Mouse (Mus musculus) kidney, adult 18-20 months (tissue): ENCODE results near the gene Ap1b1.
A peak's percentile ranks its signal among the peaks of the same experiment; 100 is the strongest.

Experiments
- DNase-seq: peaks from one replicate; pipeline ENCODE4 v3.0.0; 2021

Ap1b1 gene

DNA sequence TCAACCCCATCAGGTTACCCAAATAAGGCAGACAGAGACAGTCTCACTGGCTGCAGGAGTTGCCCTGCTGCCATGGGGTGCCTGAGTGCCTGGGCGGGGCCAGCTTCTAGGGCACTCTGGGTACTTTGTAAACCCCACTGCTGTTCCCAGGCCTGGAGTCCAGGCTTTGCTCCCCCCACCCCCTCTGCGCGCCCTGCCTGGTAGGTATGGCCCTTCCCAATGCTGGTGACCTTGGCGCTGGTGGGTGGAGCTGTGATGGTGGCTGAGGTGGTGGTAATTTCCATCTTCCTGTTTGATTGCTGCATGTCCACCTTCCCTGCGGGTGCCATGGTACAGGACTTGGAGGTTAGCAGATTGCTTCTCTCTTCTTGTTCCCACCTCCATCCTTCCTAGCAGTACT is 54.0 kb downstream of the Ap1b1 start:
- DNase-seq, result no peak

DNA sequence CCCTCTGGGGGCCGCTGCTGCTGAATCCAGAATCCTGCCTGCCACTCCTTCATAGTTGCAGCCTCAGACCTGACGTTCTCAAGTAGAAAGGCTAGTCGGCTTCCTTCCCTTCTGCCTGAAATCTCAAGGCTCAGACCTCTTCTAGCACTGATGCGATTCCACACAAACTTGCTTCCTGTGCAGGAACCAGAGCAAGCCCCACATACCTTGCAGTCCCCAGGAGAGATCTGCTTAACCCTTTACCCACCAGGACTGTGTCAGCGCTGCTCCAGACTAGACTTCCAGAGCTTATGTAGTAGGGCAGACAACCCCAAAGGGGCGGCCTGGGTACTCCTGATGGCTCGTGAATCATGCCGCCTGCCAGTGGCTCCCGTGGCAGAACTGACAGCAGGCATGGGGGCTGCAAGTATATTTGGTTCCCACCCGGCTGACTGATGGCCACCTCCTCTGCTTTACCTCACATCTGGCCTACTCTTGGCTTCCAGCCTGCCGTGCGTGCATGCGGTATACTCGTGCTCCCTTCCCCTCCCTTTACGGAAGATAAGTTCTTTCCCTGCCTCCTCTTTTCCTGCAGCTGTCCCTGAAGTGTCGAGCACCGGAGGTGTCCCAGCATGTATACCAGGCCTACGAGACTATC is 54.6 kb downstream of the Ap1b1 start:
- no peak for DNase-seq

DNA sequence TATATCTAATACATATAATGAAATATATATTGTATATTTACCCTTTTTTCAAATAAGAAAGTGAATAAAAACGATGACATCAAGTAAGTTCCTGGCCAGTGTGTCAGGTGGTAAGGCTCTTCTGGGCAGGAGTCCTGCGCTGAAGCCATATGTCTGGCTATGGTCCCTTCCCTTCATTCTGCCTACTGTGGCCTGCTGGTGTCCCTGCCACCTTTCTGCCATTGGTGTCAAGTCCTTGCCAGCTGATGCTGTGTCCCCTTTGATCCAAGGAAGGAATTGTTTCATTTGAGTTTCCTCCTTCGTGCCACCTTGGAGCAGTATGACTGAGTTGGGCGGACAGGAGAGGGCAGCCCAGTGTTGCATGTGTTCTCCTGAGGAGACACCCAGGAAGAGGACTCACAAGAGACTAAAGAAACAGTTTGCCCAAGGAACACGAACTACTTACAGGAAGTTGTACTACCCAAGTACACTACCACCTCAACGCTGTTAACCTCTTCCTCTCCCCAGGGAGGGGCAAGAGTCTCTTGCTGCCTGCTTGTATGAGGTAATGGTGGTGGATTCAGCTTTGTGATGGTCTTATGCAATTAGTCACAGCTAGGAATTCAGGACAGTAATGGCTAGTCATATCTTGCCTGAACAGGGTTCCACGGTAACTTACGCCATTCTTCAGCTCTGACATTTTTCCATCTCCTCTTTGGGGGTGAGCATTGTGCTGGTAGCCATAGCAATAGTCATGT is 56.2 kb downstream of the Ap1b1 start:
- no peak for DNase-seq

DNA sequence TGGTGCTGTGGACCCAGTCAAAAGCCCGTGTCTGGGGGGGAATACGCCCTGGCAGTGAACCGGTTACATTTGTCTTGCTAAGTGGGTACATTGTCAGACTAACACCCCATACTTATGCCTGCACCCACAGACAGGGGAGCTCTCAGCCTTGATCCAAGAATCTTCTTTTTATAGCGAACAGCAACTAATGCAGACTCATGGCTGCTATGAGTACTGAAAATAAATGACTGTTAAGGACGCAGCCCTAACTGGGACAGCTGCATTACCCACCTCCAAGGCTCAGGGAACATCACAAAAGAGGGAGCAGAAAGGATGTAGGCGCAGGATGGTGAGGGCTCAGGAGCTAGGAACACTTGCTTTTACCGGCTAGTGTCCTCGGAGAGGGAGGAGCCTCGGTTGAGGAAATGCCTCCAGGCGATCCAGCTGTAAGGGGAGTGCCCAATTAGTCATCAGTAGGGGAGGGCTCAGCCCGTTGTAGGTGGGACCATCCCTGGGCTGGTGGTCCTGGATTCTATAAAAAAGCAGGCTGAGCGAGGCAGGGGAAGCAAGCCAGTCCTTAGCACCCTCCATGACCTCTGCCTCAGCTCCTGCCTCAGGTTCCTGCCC is 59.8 kb downstream of the Ap1b1 start:
- no peak for DNase-seq

DNA sequence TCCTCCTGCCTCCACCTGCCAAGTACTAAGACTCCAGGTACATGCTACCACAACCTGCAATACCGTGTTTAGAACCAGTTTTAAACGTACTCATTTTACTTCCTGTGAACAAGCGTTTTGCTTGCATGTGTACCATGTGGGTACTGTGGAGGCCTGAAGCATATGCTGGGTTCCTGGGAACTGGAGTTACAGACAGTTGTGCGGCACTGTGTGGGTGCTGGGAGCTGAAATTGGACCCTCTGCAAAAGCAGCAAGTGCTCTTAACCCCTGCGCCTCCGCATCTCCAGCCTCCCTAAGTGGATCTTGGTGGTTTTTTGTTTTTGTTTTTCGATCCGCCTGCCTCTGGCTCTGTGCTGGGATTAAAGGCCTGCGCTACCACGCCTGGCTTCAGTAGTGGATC is 65.0 kb downstream of the Ap1b1 start:
- no peak for DNase-seq

DNA sequence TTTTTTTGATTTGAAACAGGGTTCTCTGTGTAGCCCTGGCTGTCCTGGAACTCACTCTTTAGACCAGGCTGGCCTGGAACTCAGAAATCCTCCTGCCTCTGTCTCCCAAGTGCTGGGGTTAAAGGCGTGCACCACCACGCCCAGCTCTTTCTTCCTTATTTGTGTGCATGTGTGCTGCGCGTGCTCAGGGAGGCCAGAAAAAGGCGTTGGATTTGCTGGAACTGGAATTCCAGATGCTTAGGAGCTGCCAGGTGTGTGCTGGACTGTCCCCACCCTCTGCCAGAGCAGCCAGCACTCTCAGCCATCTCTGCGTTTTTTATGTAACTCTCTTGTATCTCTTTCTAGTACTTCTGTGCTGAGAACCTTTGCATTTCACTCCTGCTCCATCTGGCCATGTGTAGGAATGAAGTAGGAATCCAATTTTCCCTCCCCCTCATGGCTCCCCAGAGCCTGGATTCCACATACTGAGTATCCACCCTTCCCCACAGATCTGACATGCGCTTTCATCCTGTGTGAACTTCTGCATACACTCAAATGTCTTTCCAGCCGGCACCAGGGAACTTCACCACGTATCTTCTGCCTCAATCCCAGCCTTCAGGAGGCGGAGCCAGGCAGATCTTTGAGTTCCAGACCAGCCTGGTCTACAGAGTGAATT is 65.7 kb downstream of the Ap1b1 start:
- DNase-seq, result no peak

DNA sequence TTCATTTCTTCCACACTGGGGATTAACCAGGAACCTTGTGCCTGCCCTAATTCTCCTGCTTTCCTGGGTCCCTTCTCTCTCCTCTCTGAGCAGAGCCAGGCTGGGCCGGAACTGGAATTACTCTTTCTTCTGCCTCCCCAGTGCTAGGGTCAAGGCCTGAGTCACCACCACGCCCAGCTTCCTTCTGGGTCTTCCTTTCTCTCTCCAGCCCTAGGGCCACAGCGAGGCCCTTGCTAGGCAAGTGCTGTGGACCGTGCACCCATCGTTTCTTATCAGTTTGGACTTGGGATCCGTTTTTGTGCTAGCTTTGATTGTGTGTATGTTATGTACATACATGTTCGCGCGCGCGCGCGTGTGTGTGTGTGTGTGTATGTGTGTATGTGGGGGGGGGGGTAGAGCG is 67.5 kb downstream of the Ap1b1 start:
- DNase-seq, result no peak

DNA sequence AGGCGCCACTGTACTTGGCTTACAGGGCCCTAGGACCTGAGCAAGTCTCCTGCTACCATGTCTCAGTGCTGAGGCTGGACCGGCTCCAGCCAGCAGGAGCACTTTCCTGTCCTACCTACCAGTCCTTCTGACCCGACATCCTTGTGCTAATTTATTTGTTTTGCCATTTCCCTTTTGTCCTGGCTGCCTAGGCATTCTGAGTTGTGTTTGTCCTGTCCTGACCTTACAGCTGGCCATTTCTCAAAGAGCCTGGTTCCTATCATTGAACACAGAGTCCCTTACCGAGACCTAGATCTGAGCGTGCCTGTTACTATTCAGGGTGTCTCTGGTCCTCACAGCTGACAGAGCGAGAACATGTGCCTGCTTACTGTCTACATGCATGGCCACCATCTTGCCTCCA is 68.2 kb downstream of the Ap1b1 start:
- no peak for DNase-seq

DNA sequence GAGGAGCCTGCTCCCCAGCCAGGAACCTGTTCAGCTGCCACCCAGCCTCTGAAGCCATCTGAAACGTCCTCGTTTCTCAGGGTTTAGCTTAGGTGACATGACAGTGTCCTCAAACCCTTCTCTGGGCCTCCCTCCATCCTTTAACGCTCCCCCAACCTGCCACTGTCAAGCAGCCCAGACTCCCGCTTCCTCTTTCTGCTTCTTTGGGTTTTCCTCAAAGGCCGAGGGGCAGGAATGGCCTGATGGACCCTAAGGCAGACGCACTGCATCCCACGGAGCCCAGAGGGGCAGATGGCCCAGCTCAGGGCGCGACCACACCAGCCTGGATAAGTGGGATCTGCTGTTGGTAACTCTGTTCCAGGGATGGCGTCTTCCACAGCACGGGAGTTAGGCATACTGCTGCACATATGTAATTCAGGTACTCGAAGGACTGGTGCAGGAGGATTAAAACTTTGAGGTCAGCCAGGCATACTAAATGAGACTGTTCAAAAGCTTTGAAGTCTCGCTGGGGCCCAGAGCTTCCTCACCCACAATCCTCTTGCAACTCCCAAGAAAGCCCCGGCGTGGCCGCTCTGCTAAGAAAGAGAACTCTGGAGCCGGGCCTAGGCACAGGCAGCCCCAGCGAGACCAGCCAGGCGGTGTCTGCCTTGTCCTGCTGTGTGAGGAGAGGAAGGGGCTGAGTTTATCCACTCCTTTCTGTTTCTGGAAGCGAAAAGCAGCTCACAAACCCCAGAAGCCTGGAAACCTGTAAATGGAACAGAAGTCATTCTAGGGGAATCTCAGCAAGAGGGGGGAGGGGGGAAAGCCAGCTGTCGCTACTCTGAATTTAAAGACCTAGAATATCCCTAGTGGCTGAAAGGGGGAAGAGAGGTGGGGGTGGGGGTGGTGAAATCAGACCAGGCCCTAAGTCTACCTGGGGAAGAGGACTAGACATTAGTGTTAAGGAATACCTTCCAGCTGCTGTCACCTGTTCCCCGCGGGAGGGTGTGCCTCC is 69.6 kb downstream of the Ap1b1 start:
- no peak for DNase-seq

DNA sequence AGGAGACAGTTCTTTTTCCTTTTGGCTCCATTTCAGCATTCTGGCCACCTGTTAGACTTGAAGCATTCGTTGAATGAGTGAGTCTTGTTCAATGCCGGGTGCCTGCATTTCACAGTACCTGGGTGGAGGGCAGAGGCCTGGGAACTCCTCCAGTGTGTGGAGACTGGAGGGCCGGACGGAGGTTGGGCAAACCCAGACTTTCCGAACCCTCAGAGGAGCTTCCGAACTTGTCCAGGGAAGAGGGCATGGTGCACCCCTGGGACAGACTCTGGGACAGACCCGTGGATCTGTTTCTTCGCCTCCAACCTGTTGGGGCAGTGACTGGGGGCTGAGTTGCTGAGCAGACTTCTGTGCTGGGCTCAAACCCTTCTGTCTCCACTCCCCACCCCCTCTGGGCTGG is 70.4 kb downstream of the Ap1b1 start:
- DNase-seq, result no peak

DNA sequence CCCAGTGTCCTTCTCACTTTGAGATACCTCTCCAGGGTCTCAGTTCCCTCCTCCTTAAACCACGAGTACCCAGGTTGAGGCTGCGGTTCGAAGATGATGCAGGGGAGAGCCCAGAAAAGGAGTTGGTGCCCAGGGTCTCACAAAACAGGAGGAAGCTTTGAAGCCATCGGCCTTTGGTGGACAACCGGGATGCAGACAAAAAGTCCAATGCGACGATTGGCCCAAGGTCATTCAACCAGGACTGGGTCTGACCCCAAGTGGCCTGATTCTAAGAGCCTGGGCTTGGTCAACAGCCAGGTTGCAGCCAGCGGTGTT is 70.9 kb downstream of the Ap1b1 start:
- no peak for DNase-seq

DNA sequence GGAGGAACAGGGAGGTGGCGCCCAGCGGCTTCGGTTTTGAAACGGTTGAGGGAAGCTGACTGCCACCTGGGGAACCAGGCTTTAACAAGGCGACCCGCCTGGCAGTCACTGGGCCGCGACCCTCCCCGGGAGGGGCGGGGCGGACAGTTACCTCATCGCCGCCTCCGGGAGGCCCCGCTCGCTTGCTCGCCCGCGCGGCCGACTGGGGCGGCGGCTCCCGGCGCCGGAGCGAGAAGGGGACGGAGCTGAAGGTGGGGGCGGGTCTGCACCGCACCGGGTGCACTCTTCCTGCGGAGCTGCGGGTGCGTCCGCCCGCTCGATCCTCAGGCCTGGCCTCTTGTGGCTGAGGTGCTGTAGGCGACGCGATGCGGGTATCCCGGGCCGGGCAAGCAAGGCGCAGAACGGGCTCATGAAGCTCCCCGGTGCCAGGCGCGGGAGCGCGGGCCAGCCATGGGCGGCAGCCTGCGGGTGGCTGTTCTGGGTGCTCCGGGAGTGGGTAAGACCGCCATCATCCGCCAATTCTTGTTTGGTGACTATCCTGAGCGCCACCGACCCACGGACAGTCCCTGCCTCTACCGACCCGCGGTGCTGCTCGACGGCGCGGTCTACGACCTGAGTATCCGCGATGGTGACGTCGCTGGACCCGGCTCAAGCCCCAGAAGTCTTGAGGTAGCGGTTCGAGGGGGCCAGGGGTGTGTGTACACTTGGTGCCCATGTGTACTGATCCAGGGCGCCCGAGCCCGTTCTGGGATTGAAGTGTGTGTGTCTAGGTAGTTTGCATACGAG is 71.4 kb downstream of the Ap1b1 start, which contains the start of gene Rasl10a:
Rasl10a (plus strand) TSS at position 273 of the 786 bp plus-strand sequence.
- DNase-seq, result peak; percentile 57

DNA sequence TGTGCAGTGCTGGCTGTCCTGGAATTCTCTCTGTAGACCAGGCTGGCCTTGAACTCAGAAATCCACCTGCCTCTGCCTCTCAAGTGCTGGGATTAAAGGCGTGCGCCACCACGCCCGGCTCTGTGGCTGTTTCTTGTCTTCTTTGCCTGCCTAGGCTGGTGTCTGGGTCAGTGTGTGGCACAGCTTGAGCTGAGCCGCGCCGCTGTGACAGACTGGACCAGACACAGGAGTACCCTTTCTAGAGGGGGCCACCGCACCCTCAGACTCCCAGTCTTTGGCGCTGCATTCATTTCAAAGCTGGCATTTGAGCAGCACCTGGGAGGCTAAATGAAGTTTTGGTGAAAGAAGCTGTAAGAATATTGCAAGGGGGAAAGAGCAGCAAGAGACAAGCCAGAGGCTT is 72.2 kb downstream of the Ap1b1 start:
- no peak for DNase-seq

DNA sequence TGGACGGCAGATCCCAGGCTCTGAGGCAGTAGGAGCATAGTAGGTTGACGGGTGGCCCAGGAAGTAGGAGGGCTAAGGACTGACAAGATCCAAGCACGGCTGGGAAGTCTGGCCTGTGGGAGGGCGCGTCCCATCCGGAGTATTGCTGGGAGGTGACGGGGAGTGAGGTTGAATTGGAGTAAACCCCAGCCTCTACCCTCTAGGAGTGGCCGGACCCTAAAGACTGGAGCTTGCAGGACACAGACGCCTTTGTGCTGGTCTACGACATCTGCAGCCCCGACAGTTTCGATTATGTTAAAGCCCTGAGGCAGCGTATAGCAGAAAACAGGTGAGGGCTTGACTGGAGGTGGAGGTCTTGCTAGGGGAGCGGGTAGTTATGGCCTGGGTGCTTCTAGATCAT is 72.6 kb downstream of the Ap1b1 start:
- DNase-seq, result no peak

DNA sequence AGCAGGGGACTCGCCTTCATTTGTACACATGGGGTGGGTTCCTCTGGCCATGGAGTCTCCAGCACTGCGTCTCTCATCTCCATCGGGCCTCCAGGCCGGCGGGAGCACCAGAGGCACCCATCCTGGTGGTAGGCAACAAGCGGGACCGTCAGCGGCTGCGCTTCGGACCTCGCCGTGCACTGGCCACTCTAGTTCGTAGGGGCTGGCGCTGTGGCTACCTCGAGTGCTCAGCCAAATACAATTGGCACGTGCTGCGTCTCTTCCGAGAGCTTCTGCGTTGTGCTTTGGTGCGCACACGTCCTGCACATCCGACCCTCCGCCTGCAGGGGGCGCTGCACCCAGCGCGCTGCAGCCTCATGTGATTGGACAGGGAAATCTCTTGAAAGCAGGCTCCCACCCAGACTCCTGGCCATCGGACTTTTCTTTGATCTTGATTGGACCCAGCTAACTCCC is 73.1 kb downstream of the Ap1b1 start:
- no peak for DNase-seq

DNA sequence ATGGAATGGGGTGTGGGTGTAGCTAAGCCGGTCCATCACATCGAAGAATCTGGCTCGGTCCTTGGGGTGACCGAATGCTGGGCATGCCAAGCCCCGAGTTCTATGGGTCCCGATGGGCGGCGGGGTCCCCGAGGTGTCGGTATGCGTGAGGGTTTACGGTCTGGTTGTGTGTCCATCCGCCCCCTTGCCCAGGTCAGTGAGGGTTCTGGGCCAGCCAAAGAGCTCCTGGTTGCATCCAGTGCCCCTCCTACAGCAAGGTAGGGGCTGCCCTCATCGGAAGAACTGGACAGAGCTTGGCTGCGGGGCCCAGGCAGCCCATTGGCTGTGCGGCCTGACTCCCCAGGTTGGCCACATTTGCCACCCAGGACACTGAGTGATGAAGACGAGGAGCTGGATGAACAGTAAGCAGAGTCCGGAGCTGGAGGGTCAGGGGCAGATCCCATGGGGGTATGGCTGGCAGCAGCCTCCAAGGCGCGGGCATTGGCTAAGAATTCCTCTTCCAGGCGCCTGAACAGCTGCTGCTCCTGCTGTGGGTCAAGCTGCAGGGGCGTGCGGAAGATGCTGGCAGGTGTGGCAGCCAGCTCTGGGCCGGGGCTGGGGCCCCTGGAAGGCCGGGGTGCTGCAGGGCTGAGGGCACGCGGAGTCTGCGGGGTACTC is 74.3 kb downstream of the Ap1b1 start:
- no peak for DNase-seq

DNA sequence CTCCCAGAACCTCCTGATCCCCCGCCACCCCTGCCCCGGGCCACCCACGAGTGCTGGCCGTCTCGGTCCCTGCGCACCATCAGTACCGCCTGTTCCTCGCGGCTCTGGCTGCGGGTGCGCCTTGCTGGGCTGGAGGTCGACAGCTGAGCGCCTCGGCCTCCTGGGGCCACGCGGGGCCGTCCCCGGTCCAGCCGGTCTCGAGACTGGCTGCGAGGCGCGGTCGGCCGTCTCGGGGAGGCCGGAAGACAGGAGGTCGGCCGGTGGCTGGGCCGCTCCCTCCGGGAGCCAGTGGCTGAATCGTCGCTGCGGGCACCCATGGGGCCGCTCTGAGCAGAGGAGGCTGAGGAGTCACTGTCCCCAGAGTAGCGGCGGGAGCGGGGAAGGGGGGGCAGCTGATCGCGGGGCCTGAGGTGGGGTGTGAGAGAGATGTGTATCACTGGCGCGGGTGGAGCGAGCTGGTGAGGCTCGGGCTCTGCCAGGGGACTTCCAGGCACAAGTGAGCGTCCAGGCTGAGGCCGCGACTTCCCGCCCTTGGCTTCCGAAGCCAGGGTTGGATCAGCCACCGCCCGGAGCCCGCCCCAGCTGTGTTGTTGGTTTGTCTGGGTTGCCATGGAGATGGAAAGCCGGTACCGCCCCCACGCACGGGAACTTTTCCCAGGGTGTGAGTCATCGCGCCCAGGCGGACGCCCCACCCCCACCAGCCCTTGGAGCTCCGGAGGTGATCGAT is 75.0 kb downstream of the Ap1b1 start:
- DNase-seq, result peak; percentile 94

DNA sequence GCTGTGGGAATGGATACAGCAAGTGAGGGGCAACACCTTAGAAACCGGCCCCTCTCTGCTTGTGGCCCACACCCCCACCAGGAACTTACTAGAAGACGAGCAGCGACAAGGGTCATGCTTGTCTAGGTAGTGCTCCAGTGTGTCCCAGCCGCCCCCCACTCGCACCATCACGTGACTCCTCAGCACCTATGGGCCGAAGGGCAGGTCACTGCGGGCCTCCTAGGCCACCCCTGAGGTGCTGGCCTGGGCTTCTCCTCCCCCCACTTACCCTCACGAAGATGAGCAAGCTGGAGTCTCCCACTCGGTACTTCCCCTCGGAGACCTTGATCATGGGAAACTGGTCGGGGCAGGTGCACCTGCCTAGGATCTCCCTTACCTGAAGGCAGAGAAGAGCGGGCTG is 75.7 kb downstream of the Ap1b1 start:
- no peak for DNase-seq

DNA sequence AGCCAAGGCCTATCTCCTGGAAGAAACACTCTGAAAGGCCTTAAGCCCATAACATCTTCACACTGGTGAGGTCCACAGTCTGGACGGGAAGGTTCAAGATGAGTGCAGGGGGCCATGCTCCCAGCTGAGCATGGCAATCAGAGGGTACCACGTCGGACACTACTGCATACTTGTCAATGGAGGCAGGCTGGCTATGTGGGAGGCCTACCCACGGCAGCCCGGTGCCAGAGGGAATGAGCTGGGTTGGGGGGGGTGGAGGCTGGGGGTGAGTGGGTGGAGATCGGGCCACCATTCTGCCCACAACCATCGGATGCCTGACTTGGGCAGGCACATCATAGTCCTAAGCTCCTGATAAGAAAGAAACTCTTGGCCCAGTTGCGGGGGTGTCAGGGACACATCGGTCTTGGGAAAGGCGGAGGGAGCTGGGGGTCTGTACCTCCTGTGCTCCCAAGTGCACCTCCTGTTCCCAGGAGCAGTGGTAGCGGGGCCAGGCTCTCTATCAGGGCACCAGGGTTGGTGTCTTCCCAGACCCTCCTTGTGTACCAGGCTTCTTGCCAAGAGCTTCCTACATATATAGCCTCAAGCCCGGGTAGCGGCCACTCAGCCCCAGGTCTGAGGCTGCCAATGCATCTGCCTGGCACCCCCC is 76.4 kb downstream of the Ap1b1 start:
- DNase-seq, result no peak
